Mouse (Mus musculus) myocyte (in vitro differentiated cells): ENCODE results near the gene Gm20696.

Source experiments
- POLR2A ChIP-seq: IDR thresholded peaks from one replicate; pipeline ENCODE4 v1.6.1; 2011; ENCODE audit warnings: low read depth, mild to moderate bottlenecking, control low read depth, moderate library complexity; ENCODE audit not compliant: insufficient read length
- USF1 ChIP-seq: IDR thresholded peaks from one replicate; pipeline ENCODE4 v1.6.1; 2011; ENCODE audit warnings: low read depth, mild to moderate bottlenecking, control low read depth, moderate library complexity

DNA sequence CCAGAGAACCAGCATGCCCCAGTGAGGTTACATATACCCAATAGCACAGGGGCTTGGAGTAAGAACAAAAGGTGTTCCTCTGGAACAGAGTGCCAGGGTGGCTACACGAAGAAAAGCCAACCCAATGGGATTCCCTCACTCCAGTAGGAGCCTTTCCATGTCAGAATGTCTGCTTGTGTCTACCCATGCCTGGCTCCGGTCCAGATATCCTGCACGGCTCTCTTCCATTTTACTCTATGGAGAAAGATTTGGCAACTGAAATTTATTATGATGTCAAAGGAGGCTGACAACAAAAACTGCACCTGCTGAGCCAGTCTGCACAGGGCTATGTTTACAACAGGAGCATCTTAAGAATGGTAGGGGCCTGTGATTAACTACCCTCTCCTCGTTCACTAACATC, 377.4 kb downstream of the Gm20696 start:
- TF ChIP-seq POLR2A, result no peak
- no peak for TF ChIP-seq USF1
